Mouse (Mus musculus): ENCODE measurements at regions not wholly inside any gene's neighbourhood (a gene's known extent, or its start where the extent isn't known, plus 50 kb on each side); places are given as distances from the start of the nearest gene placed in this dataset.

- no peak for DNase-seq
These were observed 57.4 kb upstream of the Acsl1 start for GRCm38 (mm10) chr8:46413349-46414024.

- DNase-seq: peak; percentile 66 to 67
These were observed 56.0 kb upstream of the Acsl1 start for GRCm38 (mm10) chr8:46414874-46415273.

- DNase-seq: no peak
These were observed 51.4 kb upstream of the Acsl1 start for GRCm38 (mm10) chr8:46419402-46419801.

- no peak for DNase-seq
These were observed 50.4 kb upstream of the Acsl1 start for GRCm38 (mm10) chr8:46420476-46420875.
